Mouse (Mus musculus) E14TG2a.4 (cell line): ENCODE measurements around the gene Skil.

ENCODE experiments used
- CTCF ChIP-seq: conservative IDR thresholded peaks from 2 replicates; pipeline ENCODE4 v1.5.1; 2014; ENCODE audit warnings: low read length
- NANOG ChIP-seq: IDR thresholded peaks from 2 replicates; pipeline ENCODE4 v1.6.1; 2014; ENCODE audit warnings: borderline replicate concordance, low read length, mixed read lengths
- POU5F1 ChIP-seq: IDR thresholded peaks from 2 replicates; pipeline ENCODE4 v1.6.1; 2014; ENCODE audit warnings: low read length, borderline replicate concordance

- TF ChIP-seq CTCF (no peak), NANOG (no peak), POU5F1 (no peak)
Observed at GRCm38 (mm10) chr3:31100802-31101201, 5.9 kb downstream of the Skil start.
